Mouse (Mus musculus) CD4-positive naive resting alpha-beta T cell, adult 57 days (primary cell): ENCODE results near the gene Olfr558. TPM values are rescaled to one million over a fixed set of nuclear protein-coding genes. Genes with fewer than 3 reads are reported as not detected.

ENCODE experiments used
- total RNA-seq: library from RNA; stranded (reverse); gene quantifications from one replicate; pipeline ENCODE4 v1.2.4, GENCODE M21; 2023

Gene Olfr558
- not detected for total RNA-seq

DNA sequence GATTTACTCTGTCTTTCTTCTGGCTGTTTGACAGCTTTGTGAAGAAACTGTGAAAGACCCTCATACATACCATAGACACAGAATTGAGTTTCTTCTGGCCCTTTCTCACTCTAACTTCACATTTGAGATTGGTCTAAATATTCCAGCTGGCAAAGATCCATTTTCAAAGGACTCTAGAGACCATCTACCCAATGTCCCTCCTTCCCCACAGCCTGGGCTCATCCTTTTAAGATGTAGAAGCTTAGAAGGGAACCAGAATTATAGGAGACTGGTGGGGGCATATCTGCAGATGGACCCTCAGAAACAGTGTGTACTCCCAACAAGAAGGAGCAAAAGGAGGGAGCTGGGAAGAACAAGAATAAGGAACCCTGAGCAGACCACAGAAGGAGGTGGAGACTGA is at the start of gene Olfr558:
Gene Olfr558, plus strand, starts transcription at position 301 of the 400 bp plus-strand sequence.

DNA sequence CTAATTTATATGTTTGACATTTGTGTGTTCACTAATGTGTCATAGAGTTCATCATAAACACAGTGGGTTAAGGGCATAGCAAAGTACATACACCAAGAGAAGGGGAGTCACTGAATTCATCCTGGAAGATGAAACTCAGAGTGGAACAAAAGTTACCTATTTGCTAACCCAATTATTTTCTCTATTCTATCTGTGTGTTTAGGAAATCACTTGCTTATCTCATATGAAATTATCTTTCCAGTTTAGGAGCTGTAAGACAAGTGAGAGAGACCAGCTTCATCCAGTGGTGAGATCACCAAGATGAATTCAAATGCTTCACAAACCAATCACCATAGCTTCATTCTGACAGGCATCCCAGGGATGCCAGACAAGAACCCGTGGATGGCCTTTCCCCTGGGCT is 43.5 kb upstream of the Olfr558 start, which contains the start of gene Olfr555:
Gene Olfr555, plus strand, starts transcription at position 301 of the 400 bp plus-strand sequence.

GRCm38 (mm10) chr7:102664599-102664998 is 37.4 kb upstream of the Olfr558 start, which contains the start of gene Olfr556:
Olfr556 (plus strand) TSS chr7:102664899.

GRCm38 (mm10) chr7:102686944-102687501 is 15.0 kb upstream of the Olfr558 start, which contains the start of gene Trim68:
Trim68 (minus strand) TSS chr7:102687327.

GRCm38 (mm10) chr7:102695358-102696125 is 6.5 kb upstream of the Olfr558 start, which contains the start of gene Olfr557:
Olfr557 (plus strand) TSS chr7:102695910.

DNA sequence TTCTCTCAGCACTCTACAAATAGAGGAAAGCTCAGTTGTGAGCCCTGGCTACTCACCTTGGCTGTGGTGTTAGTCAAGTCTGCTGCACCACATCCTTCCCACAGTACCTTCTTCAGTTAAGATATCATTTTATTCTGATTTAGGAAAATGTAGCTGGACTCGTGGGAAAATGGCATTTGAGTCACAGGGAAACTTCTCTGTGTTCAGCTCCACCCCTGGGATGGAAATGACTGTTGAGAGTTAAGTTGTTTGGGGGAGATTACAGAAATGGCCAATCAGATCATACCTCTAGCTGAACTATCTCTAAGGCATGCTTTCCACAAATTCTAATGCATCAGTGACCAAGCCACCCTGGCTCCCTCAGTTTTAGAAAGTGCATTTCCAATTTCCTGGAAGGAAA is 17.0 kb downstream of the Olfr558 start, which contains the start of gene Olfr33:
Gene Olfr33, minus strand, starts transcription at position 101 of the 400 bp plus-strand sequence.

DNA sequence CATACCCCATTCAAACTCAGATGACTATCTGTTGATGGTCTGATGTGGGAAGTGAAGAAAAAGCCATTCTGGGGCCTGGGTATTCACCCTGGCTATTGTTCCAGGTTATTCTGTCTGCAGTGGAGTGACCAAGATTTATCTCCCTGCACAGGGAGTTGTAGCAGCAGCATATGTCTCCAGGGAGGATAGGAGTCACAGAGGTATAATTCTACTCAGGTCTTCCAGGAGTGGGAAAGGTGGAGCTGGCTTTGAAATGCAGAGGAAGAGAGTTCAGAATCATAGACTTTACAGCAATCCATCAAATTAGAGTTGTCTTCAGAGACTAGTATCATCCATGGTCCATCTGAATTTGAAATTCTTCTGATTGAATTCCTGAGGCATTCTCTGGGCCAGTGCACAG is 25.4 kb downstream of the Olfr558 start, which contains the start of gene Olfr559:
Gene Olfr559, minus strand, starts transcription at position 101 of the 400 bp plus-strand sequence.

GRCm38 (mm10) chr7:102759266-102759665 is 57.3 kb downstream of the Olfr558 start, which contains the start of the genes Olfr560 and Olfr78:
Olfr560 (minus strand) TSS chr7:102759366.
Olfr78 (minus strand) TSS chr7:102759471.

Other genes starting within 250 kb of the Olfr558 start
- gene Olfr543, start 220.5 kb upstream of the Olfr558 start, total RNA-seq, result not detected
- gene Olfr544, start 213.9 kb upstream of the Olfr558 start, total RNA-seq, result not detected
- gene Olfr545, start 202.6 kb upstream of the Olfr558 start, total RNA-seq, result not detected
- not detected for gene Olfr547, start 167.5 kb upstream of the Olfr558 start, total RNA-seq
- not detected for gene Olfr548-ps1, start 161.3 kb upstream of the Olfr558 start, total RNA-seq
- gene Olfr549, start 152.3 kb upstream of the Olfr558 start, total RNA-seq, result not detected
- 49.0 TPM for gene Trim21, start 136.7 kb upstream of the Olfr558 start, total RNA-seq
- not detected for gene Olfr550, start 130.8 kb upstream of the Olfr558 start, total RNA-seq
- gene Olfr551, start 110.3 kb upstream of the Olfr558 start, total RNA-seq, result not detected
- gene Olfr552, start 104.4 kb upstream of the Olfr558 start, total RNA-seq, result not detected
- not detected for gene Olfr553, start 84.0 kb upstream of the Olfr558 start, total RNA-seq
- gene Olfr554, start 63.8 kb upstream of the Olfr558 start, total RNA-seq, result not detected
- not detected for gene Olfr555, start 43.4 kb upstream of the Olfr558 start, total RNA-seq
- not detected for gene Olfr556, start 37.3 kb upstream of the Olfr558 start, total RNA-seq
- gene Trim68, start 14.9 kb upstream of the Olfr558 start, total RNA-seq, result 11.6 TPM
- gene Olfr557, start 6.3 kb upstream of the Olfr558 start, total RNA-seq, result not detected
- gene Olfr33, start 16.9 kb downstream of the Olfr558 start, total RNA-seq, result not detected
- gene Olfr559, start 25.3 kb downstream of the Olfr558 start, total RNA-seq, result not detected
- gene Olfr560, start 57.2 kb downstream of the Olfr558 start, total RNA-seq, result not detected
- gene Olfr78, start 57.3 kb downstream of the Olfr558 start, total RNA-seq, result not detected
- not detected for gene Olfr561, start 69.0 kb downstream of the Olfr558 start, total RNA-seq
- gene Olfr564, start 101.3 kb downstream of the Olfr558 start, total RNA-seq, result not detected
- not detected for gene Olfr566, start 156.6 kb downstream of the Olfr558 start, total RNA-seq
- gene Olfr568, start 174.9 kb downstream of the Olfr558 start, total RNA-seq, result not detected
- not detected for gene Olfr569, start 188.7 kb downstream of the Olfr558 start, total RNA-seq
- not detected for gene Olfr570, start 192.4 kb downstream of the Olfr558 start, total RNA-seq
- not detected for gene Olfr571, start 215.3 kb downstream of the Olfr558 start, total RNA-seq
- not detected for gene Olfr572, start 222.2 kb downstream of the Olfr558 start, total RNA-seq
- gene Olfr573-ps1, start 240.4 kb downstream of the Olfr558 start, total RNA-seq, result not detected
- not detected for gene Olfr574, start 246.3 kb downstream of the Olfr558 start, total RNA-seq